Mouse (Mus musculus): ENCODE results near the gene Ccdc69.
"Not testable (repeated sequence)": the region's sequence is repeated elsewhere in the genome, so short reads cannot be mapped to it uniquely, and the experiment has no call there.

Gene Ccdc69

DNA sequence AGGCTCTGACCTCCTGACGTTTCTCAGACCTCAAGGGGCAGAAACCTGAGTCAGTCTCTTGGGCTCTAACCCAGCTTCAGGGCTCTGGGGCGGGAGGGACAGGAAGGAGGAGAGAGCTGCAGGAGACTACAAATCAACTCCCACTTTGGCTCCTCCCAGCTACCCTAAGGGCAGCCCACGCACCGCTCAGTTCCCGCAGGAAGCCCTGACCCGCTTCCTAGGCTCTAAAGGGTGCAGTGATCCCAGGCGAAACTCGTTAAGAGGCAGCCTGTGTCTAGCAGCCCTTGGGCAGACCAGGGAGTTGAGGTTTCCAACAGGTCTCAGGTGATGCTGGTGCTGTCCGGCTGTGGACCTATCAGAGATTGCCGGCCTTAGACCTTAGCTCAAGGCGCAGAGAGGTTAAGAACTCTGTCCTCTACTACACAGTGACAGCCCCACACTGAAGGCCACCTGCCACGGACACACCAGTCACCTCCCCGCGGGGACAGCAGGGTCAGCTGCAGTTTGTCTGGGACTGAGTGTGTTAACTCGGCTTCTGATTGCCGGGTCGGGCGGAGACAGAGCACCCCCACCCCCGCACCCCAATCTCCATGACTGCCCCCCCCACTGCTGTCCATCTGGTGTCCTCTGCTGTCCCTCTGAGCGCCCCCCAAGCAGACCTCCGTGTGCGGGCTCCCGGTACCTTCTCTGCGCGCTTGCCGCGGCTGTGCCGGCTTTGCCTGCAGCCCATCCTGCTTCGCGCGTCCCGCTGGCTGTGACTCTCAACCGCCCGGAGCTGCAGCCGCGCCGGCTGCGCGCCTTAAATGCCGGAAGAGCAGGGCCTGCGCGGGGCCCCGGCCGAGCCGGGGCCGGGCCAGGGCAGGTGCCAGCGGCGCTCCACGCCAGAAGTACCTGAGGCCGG lies at the start of gene Ccdc69:
Gene Ccdc69 (minus strand): TSS at position 801 of the 901 bp plus-strand sequence.
- peak; percentile 61 for DNase-seq (ENCODE audit: low spot score)

- DNase-seq (ENCODE audit: low spot score) = no peak
Observed at GRCm38 (mm10) chr11:55126663-55127062, 48.7 kb upstream of the Ccdc69 start.

- no peak for DNase-seq (ENCODE audit: low spot score)
Observed at GRCm38 (mm10) chr11:55121430-55121829, 43.5 kb upstream of the Ccdc69 start.

DNA sequence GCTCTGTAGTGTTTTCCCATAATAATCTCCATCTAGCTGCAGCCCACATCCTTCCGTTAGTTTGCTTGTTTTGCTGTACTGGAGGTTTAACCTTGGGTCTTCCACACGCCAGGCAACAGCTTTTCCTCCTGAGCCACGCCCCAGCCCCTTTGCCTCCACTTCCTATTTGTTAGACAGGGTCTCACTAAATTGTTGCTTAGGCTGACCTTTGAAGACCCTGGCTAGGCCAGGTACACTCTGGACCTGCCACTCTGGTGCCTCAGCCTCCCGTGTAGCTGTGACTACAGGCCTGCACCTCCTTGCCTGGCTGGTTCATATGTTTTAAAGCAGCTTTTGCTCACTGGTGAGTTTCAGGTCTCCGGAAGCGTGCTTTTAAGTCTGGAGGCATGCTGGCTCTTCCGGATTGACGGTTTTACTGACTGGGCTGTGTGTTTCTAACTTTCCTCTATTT lies 42.9 kb upstream of the Ccdc69 start:
- DNase-seq (ENCODE audit: low spot score) = no peak

DNA sequence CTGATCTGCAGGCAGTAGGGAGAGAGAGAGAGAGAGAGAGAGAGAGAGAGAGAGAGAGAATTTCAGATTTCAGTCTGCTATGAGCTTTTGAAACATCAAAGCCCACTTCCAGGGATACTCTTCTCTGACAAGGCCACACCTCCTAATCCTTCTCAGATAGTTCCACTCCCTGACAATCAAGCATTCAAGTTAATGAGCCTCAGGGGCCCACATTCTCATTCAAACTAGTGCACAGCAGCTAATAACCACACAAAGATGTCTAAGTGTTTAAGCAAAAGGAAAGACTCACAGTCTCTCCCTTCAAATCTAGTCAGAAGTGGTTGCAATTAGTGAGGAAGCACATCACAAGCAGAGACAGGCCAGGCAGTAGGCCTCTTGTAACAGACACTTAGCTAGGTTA lies 42.3 kb upstream of the Ccdc69 start:
- no peak for DNase-seq (ENCODE audit: low spot score)

GRCm38 (mm10) chr11:55117031-55117430 lies 39.1 kb upstream of the Ccdc69 start:
- DNase-seq (ENCODE audit: low spot score) = no peak

- DNase-seq (ENCODE audit: low spot score) = no peak
Observed at GRCm38 (mm10) chr11:55116004-55116403, 38.1 kb upstream of the Ccdc69 start.

DNA sequence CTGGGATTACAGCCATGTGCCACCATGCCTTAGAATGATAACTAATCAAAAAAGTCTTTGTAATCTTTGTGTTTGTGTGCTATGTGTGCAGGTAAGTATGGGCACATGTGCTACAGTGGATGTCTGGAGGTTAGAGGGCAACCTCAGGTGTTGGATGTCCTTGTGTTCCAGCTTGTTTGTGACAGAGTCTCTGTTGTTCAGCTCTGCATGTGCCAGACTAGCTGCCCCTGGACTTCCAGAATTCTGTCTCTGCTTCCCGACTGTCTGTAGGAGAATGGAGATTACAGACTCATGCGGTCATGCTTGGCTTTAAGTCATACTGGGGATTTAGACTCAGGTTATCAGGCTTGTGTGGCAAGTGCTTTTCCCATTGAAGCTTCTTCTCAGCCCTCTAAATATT lies 36.4 kb upstream of the Ccdc69 start:
- DNase-seq (ENCODE audit: low spot score) = no peak

DNA sequence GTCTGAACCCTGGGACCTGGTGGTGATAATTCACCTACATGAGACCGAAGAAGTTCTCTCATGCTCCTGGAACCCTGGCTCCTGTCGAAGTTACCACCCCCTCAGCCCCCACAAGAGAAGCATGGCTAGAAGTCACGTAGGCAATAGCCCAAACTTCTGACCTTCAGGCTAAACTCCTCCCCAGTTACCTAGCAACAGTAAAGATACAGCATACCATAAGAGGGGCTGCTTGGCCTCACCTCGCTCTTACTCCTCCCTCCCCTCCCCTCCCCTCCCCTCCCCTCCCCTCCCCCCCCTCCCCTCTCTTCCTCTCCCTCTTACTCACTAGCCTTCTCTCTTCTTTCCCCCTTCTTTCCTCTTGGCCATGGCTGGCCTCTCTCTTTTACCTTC lies 35.9 kb upstream of the Ccdc69 start:
- not testable (repeated sequence) for DNase-seq (ENCODE audit: low spot score)

DNA sequence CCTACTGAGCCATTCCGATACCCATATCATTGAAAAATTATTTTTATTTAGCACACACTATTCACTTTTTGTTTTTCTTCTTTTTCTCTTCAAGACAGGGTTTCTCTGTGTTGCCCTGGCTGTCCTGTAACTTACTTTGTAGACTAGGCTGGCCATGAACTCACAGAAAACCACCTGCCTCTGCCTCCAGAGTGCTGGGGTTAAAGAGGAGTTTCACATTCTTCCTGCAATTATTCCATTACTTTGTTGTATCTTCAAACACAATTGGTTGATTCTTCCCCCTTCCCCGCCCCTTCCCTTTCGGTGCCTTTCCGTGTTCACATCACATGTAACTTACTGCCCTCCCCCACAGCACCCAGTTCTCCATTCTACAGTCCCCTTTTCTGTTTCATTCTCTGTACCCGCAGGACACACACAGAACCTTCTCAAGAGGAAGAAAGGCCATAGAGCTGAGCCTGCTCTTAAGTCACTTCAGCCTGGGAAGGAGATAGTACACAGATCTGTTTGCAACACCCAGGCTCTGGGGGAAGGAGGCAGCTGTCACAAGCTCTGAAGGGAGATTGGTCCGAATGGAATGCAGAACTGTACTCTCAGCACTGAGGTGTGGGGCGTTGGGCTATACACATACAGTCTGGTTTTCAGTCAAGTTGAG lies 35.4 kb upstream of the Ccdc69 start:
- DNase-seq (ENCODE audit: low spot score) = no peak

- DNase-seq (ENCODE audit: low spot score) = no peak
Observed at GRCm38 (mm10) chr11:55110566-55111169, 32.7 kb upstream of the Ccdc69 start.

DNA sequence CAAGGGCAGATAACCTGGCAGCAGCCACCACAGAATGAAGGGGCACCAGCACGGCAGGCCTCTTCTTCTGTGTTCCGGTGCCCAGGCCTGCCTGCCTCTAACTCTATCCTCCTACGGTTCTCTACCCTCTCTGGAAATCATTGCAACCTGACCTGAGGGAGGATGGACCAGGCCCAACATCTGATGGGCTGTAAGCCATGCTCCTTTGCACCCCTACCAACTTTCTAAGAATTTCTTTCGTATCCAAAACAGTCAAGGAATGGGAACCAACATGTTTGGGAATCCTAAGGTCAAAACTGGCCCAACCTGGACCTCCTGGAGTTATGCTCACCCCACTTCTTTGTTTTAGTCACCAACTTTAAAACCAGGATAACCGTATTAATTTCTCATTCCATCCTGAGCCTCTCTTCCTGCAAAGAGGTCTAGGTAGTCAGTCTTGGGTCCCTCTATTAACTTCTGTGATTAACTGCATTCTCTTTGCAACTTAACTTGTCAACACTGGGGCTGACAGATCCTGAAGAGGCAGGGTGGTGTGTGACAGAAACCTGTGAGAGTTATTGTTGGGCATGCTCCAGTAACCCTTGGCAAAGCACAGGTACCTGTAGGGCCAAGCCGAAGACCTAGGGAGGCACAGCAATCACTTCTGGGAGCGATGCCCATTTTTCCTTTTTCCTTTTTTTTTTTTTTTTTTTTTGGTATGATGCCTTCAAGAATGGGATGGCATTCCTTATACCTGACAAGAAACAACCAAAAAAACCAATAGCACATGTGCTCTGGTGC lies 31.8 kb upstream of the Ccdc69 start:
- DNase-seq (ENCODE audit: low spot score) = no peak

- DNase-seq (ENCODE audit: low spot score) = no peak
Observed at GRCm38 (mm10) chr11:55106636-55107035, 28.7 kb upstream of the Ccdc69 start.

- no peak for DNase-seq (ENCODE audit: low spot score)
Observed at GRCm38 (mm10) chr11:55105389-55105788, 27.5 kb upstream of the Ccdc69 start.

GRCm38 (mm10) chr11:55103229-55103628 lies 25.3 kb upstream of the Ccdc69 start:
- DNase-seq (ENCODE audit: low spot score) = no peak

GRCm38 (mm10) chr11:55102015-55102414 lies 24.1 kb upstream of the Ccdc69 start:
- no peak for DNase-seq (ENCODE audit: low spot score)

GRCm38 (mm10) chr11:55099868-55100267 lies 21.9 kb upstream of the Ccdc69 start:
- no peak for DNase-seq (ENCODE audit: low spot score)

GRCm38 (mm10) chr11:55099019-55099771 lies 21.3 kb upstream of the Ccdc69 start:
- DNase-seq (ENCODE audit: low spot score) = no peak

DNA sequence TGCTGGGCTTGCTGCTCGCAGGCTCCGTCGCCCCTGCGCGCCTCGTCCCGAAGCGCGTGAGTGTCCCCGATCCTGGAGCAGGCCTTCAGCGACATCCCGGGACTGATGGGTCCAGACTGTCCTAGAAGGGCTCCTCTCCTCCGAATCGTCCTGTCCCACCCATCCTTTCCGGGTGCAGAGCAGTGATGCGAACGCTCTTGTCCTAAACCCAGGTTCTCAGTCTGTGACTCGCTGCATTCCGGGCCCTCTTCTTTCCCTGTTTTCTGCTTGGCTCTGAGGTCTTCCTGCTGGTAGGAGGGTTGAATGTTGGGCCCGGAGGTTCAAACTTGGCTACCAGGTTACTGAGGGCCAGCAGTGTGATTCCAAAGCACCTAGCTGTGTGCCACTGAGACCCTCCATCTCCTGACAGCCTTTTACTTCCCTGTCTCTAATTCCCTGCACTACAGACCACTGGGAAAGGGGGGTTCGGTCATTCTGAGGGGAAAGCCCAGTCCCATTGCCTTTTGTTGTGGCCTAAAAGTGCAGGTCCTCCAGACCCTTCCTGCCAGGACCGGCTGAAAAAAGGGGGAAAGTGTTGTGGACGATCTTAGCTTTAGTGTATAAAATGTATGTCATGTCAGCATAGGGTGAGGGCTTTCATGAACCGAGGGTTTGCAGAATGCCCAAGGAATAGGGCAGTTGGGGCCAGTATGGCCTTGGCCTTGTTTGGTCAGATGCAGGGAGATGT lies 20.4 kb upstream of the Ccdc69 start:
- no peak for DNase-seq (ENCODE audit: low spot score)

GRCm38 (mm10) chr11:55097463-55098188 lies 19.7 kb upstream of the Ccdc69 start, which contains the start of gene Gm2a:
Gm2a (plus strand) TSS chr11:55098115.
- DNase-seq (ENCODE audit: low spot score) = peak; percentile 96
